Mouse (Mus musculus): Measurements from ENCODE around the gene Fry. TPM values are rescaled to one million over a fixed set of nuclear protein-coding genes. Genes with fewer than 3 reads are reported as not detected.

The Fry gene
- polyA plus RNA-seq, 1 experiment, result 2.1 TPM

GRCm38 (mm10) chr5:150436629-150437389, 318.4 kb downstream of the Fry start:
- TF ChIP-seq POLR2AphosphoS2 (IDR thresholded peaks at IDR 0.05; ENCODE audit: insufficient read length, low read depth), result no peak
- TF ChIP-seq REST (IDR thresholded peaks at IDR 0.05; ENCODE audit: insufficient read depth, insufficient read length), result no peak
- TF ChIP-seq MYOD1 (IDR thresholded peaks at IDR 0.05; ENCODE audit: control insufficient read depth in 1 of 3, insufficient read length in 2 of 3, low read depth in 2 of 3), result peak in 2 of 3 experiments; percentile 17 to 27
- no peak for TF ChIP-seq SRF (IDR thresholded peaks at IDR 0.05; ENCODE audit: control insufficient read depth, insufficient read length, low read depth)
- TF ChIP-seq MAX (IDR thresholded peaks at IDR 0.05; ENCODE audit: low read depth), result no peak
- TF ChIP-seq CEBPB (IDR thresholded peaks at IDR 0.05; ENCODE audit: insufficient read depth, poor library complexity, severe bottlenecking), result no peak
- TF ChIP-seq MYOG (IDR thresholded peaks at IDR 0.05; ENCODE audit: control insufficient read depth in 1 of 3, insufficient read depth in 1 of 3, insufficient read length in 2 of 3, low read depth in 2 of 3), result peak in 1 of 3 experiments; percentile 57
- Histone ChIP-seq H3K4me2 (ENCODE audit: low read depth) (peak overlapping the region; percentile 22), H3K4me3 (no peak overlapping the region), H3K79me2 (ENCODE audit: control insufficient read depth, insufficient read depth) (no peaks in the 10 kb centered on the region), H3K27me3 (ENCODE audit: control insufficient read depth, insufficient read depth, insufficient read length) (peaks cover 9% of the 10 kb centered on the region), H3K36me3 (ENCODE audit: control insufficient read depth, insufficient read depth) (no peaks in the 10 kb centered on the region), H3ac (ENCODE audit: control insufficient read depth, insufficient read length) (no peak overlapping the region)

DNA sequence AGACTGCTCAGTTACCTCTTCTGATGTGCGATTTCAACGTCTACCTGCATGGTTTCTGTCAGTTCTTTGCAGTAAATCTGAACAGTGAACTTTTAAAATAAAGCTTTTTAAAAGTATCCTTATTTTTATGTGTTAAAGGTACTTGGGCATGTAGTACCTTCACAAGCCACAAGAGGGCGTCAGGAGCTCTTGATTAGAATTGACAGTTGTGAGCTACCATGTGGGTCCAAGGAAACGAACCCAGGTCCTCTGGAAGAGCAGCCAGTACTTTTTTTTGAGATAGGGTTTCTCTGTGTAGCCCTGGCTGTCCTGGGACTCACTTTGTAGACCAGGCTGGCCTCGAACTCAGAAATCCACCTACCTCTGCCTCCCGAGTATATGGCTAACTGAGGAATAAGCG, 323.2 kb downstream of the Fry start:
- H3ac ChIP-seq (ENCODE audit: control insufficient read depth, insufficient read length), result no peak overlapping the region
- H3K4me3 ChIP-seq, result no peak overlapping the region
- H3K27me3 ChIP-seq (ENCODE audit: control insufficient read depth, insufficient read depth, insufficient read length), result peaks cover 15% of the 10 kb centered on the region
- no peaks in the 10 kb centered on the region for H3K79me2 ChIP-seq (ENCODE audit: control insufficient read depth, insufficient read depth)
- H3K36me3 ChIP-seq (ENCODE audit: control insufficient read depth, insufficient read depth), result no peaks in the 10 kb centered on the region
- TF ChIP-seq MYOD1 (IDR thresholded peaks at IDR 0.05; ENCODE audit: control insufficient read depth in 1 of 3, insufficient read length in 2 of 3, low read depth in 2 of 3) (no peak), POLR2A (IDR thresholded peaks at IDR 0.05; ENCODE audit: insufficient read length, low read depth) (no peak), E2F4 (IDR thresholded peaks at IDR 0.05; ENCODE audit: insufficient read depth) (no peak), CEBPB (IDR thresholded peaks at IDR 0.05; ENCODE audit: insufficient read depth, poor library complexity, severe bottlenecking) (no peak), POLR2AphosphoS2 (IDR thresholded peaks at IDR 0.05; ENCODE audit: insufficient read length, low read depth) (no peak), REST (IDR thresholded peaks at IDR 0.05; ENCODE audit: insufficient read depth, insufficient read length) (no peak), MYOG (IDR thresholded peaks at IDR 0.05; ENCODE audit: control insufficient read depth in 1 of 3, insufficient read depth in 1 of 3, insufficient read length in 2 of 3, low read depth in 2 of 3) (no peak)
- H3K4me2 ChIP-seq (ENCODE audit: low read depth), result no peak overlapping the region

DNA sequence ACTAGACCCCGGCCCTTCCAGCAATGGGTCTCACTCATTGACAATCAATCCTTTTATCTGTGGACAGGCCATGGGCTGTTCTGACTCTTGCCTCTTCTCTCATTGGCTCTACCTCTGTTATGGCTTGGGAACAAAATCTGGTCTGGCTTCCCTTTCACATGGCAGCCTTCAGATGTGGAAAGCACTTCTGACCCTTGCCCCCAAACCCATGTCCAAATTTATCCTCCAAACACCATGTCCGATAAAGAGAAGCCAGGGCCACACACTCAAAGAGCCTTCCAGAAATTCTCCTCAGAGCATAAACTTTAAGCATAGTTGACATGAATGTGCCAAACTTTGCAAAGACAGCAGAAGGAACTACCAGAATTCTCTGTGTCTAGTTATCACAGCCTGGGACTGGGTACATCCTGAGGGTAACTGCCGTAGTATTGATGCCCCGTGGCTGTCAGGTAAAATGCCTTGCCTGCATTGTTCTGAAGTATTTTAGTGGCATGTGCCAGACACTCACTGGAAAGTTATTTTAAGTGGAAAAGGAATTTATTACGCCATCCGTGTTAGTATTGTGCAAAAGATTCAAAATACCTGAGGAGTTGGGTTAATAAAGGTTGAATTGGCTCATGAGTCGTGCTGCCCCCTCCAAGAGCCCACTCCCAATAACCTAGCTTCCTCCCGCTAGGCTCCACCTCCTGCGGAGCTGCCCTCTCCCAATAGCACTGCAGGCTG, 333.0 kb downstream of the Fry start:
- H3K4me3 ChIP-seq, result no peak overlapping the region
- no peak for TF ChIP-seq E2F4 (IDR thresholded peaks at IDR 0.05; ENCODE audit: insufficient read depth)
- no peak for TF ChIP-seq POLR2A (IDR thresholded peaks at IDR 0.05; ENCODE audit: insufficient read length, low read depth)
- no peak for TF ChIP-seq USF1 (IDR thresholded peaks at IDR 0.05; ENCODE audit: low read depth)
- no peak for TF ChIP-seq TCF12 (IDR thresholded peaks at IDR 0.05; ENCODE audit: insufficient read depth, poor library complexity, severe bottlenecking)
- TF ChIP-seq TCF3 (IDR thresholded peaks at IDR 0.05; ENCODE audit: insufficient read length, low read depth), result no peak
- no peak for TF ChIP-seq MAX (IDR thresholded peaks at IDR 0.05; ENCODE audit: low read depth)
- no peak for TF ChIP-seq SRF (IDR thresholded peaks at IDR 0.05; ENCODE audit: control insufficient read depth, insufficient read length, low read depth)
- no peak for TF ChIP-seq POLR2AphosphoS2 (IDR thresholded peaks at IDR 0.05; ENCODE audit: insufficient read length, low read depth)
- TF ChIP-seq MYOG (IDR thresholded peaks at IDR 0.05; ENCODE audit: control insufficient read depth in 1 of 3, insufficient read depth in 1 of 3, insufficient read length in 2 of 3, low read depth in 2 of 3), result no peak
- peaks cover 5% of the 10 kb centered on the region for H3K27me3 ChIP-seq (ENCODE audit: control insufficient read depth, insufficient read depth, insufficient read length)
- no peak overlapping the region for H3ac ChIP-seq (ENCODE audit: control insufficient read depth, insufficient read length)
- no peaks in the 10 kb centered on the region for H3K36me3 ChIP-seq (ENCODE audit: control insufficient read depth, insufficient read depth)
- H3K4me2 ChIP-seq (ENCODE audit: low read depth), result no peak overlapping the region
- no peaks in the 10 kb centered on the region for H3K79me2 ChIP-seq (ENCODE audit: control insufficient read depth, insufficient read depth)

DNA sequence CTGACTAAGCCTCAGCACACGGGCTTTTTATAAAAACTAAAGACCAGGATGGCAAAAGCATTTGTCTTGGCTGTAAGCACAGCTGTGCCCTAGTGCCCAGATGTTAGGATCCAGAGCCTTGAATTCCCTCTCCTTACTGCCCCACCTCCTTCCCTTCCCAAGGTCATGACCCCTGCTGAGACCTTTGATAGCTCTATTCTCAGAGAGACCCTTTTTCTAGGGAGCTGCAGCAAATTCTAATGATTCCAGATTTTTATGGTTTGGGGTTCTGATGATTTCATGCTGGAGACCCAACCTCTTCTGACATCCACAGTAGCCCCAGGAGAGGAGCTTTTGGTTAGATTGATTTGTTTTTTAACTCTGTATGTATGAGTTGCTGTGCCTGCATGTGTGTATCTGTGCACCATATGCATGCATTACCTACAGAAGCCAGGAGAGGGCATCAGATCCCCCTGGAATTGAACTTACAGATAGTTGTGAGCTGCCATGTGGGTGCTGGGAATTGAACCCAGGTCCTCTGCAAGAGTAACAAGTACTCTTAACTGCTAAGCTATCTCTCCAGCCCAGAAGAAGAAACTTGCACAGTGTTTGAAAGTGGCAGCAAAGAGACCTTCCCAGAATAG, 333.7 kb downstream of the Fry start:
- Histone ChIP-seq H3K36me3 (ENCODE audit: control insufficient read depth, insufficient read depth) (no peaks in the 10 kb centered on the region), H3K4me2 (ENCODE audit: low read depth) (no peak overlapping the region), H3ac (ENCODE audit: control insufficient read depth, insufficient read length) (no peak overlapping the region), H3K4me3 (no peak overlapping the region), H3K27me3 (ENCODE audit: control insufficient read depth, insufficient read depth, insufficient read length) (no peaks in the 10 kb centered on the region), H3K79me2 (ENCODE audit: control insufficient read depth, insufficient read depth) (no peaks in the 10 kb centered on the region)
- no peak for TF ChIP-seq MYOG (IDR thresholded peaks at IDR 0.05; ENCODE audit: control insufficient read depth in 1 of 3, insufficient read depth in 1 of 3, insufficient read length in 2 of 3, low read depth in 2 of 3)
- no peak for TF ChIP-seq POLR2A (IDR thresholded peaks at IDR 0.05; ENCODE audit: insufficient read length, low read depth)
- no peak for TF ChIP-seq SRF (IDR thresholded peaks at IDR 0.05; ENCODE audit: control insufficient read depth, insufficient read length, low read depth)
- no peak for TF ChIP-seq MYOD1 (IDR thresholded peaks at IDR 0.05; ENCODE audit: control insufficient read depth in 1 of 3, insufficient read length in 2 of 3, low read depth in 2 of 3)
- no peak for TF ChIP-seq TCF3 (IDR thresholded peaks at IDR 0.05; ENCODE audit: insufficient read length, low read depth)
- TF ChIP-seq E2F4 (IDR thresholded peaks at IDR 0.05; ENCODE audit: insufficient read depth), result no peak
- TF ChIP-seq REST (IDR thresholded peaks at IDR 0.05; ENCODE audit: insufficient read depth, insufficient read length), result no peak
- TF ChIP-seq USF1 (IDR thresholded peaks at IDR 0.05; ENCODE audit: low read depth), result no peak
- TF ChIP-seq POLR2AphosphoS2 (IDR thresholded peaks at IDR 0.05; ENCODE audit: insufficient read length, low read depth), result no peak
- no peak for TF ChIP-seq MAX (IDR thresholded peaks at IDR 0.05; ENCODE audit: low read depth)
- TF ChIP-seq TCF12 (IDR thresholded peaks at IDR 0.05; ENCODE audit: insufficient read depth, poor library complexity, severe bottlenecking), result no peak
- TF ChIP-seq CEBPB (IDR thresholded peaks at IDR 0.05; ENCODE audit: insufficient read depth, poor library complexity, severe bottlenecking), result no peak
